Mouse (Mus musculus) CD4-positive, CD25-positive, alpha-beta regulatory T cell, adult 4 months (primary cell): Measurements from ENCODE around the gene Myo10. TPM values are rescaled to one million over a fixed set of nuclear protein-coding genes. Genes with fewer than 3 reads are reported as not detected.

Experiments used
- ATAC-seq: one replicate; pipeline ENCODE4 v1.8.0; 2017
- polyA plus RNA-seq, 2 experiments: library from polyadenylated mRNA; unstranded; fragments of 100-300 nt; shearing (Covaris generic); gene quantifications; one replicate each; pipeline ENCODE4 v1.2.1; 2017

Myo10 gene
- polyA plus RNA-seq, 2 experiments from 2014 or later = 0.30 to 0.75 TPM

DNA sequence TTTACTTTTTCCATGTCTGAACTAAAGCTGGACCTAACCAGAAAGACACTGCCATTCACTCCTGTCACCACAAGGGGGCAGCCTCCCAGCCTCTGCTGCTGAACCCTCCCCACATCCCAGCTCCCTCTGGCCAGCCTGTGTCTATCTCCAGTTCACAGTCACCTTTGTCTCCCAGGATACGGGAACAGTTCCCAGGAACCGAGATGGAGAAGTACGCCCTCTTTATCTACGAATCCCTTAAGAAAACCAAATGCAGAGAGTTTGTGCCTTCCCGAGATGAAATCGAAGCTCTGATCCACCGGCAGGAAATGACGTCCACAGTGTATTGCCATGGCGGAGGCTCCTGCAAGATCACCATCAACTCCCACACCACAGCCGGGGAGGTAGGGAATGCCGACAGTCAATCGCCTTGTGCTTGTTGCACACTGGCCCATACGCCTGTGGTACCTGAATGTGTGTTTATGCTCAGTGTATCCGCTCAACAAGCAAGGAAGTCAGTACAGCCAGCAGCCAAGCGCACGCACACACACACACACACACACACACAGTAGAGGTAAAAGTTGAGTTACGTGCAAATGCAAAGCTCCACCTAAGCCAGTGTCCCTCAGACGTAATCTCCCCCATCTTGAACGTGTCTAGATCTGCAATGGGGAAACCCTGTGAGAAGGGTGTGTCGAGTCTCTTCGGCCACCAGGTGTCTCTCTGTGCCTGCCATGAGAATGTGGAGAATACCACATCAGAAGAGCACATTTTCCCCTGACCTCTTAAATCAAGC, 183.2 kb downstream of the Myo10 start:
- peak; percentile 97 for ATAC-seq

DNA sequence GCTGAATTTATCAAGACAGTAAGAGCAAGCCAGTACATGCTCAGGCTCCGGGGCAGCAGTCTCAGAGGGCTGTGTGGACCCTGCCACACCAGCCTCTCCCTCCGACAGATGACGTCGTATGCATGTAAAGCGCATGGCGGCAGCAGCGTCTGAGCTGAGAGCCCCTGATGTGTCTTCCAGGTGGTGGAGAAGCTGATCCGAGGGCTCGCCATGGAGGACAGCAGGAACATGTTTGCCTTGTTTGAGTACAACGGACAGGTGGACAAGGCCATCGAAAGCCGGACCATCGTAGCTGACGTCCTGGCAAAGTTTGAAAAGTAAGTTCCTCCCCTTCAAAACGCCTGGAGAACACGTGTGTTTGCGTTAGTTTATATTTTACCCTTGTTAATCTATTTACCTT, 184.0 kb downstream of the Myo10 start:
- no peak for ATAC-seq

GRCm38 (mm10) chr15:25806878-25807277, 184.6 kb downstream of the Myo10 start:
- ATAC-seq = no peak

- no peak for ATAC-seq
Observed at GRCm38 (mm10) chr15:25808677-25809460, 186.5 kb downstream of the Myo10 start.

DNA sequence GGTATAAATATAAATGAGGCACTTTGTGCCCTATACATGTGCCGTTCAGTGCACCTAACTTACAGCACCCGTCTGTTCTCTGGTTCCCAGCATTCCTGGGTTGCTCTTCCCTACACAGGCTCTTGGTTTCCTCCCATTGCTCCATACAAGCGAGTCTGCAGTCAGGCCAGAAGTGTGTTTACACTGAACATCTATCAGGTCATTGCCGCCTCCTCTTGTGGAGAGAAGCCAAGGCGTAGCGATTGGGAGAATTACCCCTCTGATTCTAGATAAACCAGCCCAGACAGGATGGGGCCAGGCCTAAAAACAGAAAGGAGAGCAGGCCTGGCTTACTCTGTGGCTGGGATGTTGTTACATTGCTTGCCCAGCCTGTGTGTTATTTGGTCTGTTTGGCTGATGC, 187.3 kb downstream of the Myo10 start:
- no peak for ATAC-seq

- peak; percentile 76 for ATAC-seq
Observed at GRCm38 (mm10) chr15:25811834-25812250, 189.5 kb downstream of the Myo10 start.

DNA sequence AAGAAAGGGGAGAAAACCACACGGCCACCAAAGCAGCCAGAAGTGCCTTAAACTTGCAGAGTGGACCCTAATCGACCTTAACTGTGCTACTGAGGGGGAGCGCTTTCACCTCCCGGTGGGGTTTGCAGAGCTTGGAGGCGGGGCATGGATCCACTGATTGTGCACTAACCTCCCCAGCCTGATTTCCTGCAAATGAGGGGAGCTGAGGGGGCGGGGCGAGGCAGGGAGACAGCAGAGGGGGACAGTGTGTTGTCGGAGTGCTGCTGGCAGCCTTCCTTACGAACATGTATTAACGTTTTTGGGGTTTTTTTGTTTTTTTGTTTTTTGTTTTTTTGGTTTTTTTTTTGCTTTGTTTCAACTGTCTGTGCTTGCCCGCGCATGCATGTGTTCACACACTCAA, 190.2 kb downstream of the Myo10 start:
- peak; percentile 52 for ATAC-seq

GRCm38 (mm10) chr15:25814535-25814934, 192.2 kb downstream of the Myo10 start:
- no peak for ATAC-seq

DNA sequence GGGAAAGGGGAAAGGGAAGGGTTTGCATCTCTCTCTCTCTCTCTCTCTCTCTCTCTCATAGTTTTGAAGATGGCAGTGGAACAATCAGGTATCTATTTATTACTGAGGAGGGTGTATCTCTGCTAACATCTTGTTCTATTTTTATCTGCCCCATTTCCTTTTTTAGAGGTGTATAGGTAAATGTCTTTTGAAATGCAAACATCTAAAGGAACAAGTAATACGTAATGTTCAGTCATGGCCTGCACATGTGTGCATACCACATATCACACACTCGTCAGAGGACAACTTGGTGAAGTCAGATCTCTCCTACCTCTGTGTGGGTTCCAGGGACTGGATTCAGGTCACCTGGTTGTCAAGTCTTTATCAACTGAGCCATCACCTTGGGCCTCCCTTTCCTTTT, 194.9 kb downstream of the Myo10 start:
- peak; percentile 77 for ATAC-seq

DNA sequence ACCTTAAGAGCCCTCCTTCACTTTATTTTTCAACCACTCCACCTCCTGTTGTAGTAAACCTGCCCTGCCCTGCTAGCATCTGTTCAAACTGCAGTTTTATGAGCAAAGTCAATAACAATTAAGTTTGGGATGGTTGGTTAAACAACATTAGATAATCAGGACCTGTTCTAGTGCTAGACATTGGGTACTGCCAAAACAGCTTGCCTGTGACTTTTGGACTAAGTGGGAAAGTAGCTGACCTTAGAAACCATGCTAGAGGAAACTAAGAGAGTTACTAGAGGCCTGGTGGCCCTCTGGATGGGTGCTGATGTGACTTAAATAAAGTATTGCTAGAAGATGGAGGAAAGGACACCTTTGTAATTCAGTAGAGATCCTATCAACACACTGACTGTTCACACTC, 199.7 kb downstream of the Myo10 start:
- no peak for ATAC-seq

DNA sequence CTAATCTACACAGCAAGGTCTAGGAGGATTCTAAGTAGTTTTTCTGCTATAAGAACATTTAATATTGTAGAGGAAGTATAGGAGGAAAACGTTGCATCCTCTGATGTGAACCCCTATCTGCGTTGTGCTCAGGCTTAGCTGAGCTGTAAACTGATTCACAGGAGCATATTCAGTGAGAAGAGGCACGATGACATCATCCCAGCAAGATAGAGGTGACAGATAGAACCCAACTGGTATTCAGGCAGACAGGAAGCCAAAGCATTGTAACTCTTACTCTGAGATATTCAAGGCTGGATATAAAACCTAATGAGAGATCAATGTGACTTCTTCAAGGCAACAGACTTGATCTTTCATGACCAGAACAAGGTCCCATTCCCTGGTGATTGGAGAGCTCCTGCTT, 200.3 kb downstream of the Myo10 start:
- ATAC-seq = peak; percentile 88

DNA sequence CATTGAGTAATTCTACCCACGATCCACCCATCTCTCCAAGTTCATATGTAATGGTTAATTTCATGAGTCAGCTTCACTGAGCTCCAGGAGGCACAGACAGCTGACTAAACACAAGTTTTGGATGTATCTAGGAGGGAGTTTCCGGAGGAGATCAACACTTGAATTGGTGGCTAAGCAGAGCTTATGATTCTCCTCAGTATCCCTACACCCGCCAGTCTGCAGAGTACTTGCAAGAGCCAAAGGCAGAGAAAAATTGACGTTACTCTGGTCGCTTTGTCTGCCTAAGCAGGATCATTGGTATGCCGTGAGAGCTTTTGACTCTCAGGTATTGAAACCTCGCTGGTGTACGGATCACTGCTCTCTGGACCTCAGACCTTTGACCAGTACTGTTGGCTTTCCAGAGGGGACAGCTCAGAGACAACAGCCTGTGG, 204.2 kb downstream of the Myo10 start:
- ATAC-seq = no peak

- peak; percentile 89 for ATAC-seq
Observed at GRCm38 (mm10) chr15:25828464-25828863, 206.1 kb downstream of the Myo10 start.

DNA sequence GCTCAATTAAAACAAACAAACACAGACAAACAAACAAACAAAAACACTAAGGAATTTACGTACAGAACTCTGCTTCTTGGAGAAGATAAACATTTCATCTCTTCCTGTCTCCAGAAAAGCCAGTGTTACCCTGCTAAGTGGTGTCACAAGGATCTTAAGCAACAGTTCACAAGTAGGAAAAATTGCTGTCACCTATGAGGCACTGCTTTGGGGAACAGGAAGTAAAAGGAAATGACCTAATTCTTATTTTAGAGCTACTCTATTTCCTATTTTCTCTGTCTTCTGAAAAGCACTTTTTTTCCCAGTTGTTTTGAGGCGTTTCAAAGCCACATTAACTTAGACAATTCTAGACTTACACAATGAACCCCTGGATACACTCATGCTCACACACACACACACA, 208.1 kb downstream of the Myo10 start:
- peak; percentile 49 for ATAC-seq

DNA sequence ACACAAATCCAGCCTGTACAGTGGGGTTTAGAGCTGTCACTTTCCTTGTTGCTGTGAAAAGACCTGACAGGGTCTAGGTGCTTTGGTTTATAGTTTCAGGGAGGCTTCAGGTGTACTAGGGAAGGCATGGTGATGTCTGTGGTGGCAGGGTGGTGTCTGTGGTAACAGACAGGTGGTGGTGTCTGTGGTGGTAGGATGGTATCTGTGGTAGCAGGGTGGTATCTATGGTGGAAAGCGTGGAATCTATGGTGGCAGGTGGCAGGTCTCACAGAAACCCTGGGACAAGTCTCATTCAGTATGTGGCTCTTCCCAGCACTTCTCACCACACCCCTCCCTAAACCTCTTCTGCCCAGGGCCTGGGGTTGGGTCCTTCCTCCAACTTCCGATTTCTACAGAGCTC, 212.0 kb downstream of the Myo10 start:
- no peak for ATAC-seq

- no peak for ATAC-seq
Observed at GRCm38 (mm10) chr15:25834920-25835674, 212.8 kb downstream of the Myo10 start.

DNA sequence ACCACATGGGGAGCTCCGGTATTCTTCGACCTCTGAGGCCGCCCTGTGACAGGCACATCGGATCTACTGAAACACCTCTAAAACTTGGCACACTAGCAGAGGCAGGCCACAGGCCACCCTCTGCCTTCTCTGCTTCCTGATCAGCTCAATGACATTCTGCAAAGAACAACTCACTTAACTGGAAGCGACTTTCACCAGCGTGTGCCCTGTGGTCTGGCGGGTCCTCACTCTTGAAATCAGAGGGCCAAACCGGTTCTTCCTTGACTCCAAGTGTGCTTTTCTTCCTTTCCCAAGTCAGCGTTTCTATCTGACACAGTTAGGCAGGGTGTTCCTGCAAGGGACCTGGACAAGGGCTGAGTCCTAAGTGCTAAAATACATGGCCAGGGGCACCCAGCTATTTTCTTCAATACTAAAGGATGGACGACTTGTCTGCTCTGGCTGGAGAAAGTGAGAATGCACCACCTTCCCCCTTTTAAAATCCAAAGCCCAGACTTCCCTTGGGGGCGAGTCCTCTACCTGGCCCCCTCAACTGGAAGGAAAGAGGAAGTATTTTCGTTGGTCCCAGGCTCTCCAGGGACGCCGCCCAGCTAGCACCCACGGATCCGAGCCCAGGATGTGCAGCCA, 220.2 kb downstream of the Myo10 start:
- ATAC-seq = no peak

DNA sequence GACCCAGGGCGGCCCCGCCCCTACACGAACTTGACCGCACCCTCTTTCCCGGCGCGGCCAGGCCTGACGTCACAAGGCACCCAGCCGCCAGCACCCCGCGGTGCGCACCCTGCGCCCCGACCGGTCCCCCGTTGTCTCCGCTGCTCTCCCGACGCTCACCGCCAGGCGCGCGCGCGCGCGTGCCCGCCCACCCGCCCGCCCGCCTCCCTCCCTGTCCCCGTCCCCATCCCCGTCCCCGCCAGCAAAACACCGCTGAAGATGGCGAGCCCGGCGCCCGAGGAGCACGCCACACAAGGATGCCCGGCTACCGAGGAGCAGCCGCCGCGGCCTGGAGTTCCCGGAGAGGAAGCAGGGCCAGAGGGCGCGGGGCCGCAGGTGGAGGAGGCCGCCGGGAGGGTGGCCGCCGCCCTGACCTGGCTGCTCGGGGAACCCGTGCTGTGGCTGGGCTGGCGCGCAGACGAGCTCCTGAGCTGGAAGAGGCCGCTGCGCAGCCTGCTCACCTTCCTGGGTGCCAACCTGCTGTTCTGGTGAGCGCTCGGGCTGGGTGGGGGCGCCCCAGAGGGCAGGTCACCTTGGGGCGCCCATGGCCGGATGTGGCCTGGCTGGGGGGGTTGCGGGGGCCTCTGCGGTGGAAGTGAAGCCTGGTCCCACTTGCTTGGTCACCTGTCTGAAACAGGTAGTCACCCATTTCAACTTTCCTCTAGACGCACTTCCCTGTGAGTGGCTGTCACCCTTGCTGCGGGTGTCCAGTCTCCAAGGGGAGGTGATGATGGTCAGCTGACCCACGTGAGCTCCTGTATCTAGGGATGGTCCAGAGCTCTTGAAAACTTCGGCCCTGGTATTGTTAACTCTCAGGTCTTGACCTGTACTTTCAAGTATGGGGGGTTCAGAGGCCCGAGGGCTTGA, 221.0 kb downstream of the Myo10 start, which contains the start of gene Retreg1:
Gene Retreg1 (plus strand): TSS at position 95 of the 906 bp plus-strand sequence.
- peak; percentile 82 for ATAC-seq

DNA sequence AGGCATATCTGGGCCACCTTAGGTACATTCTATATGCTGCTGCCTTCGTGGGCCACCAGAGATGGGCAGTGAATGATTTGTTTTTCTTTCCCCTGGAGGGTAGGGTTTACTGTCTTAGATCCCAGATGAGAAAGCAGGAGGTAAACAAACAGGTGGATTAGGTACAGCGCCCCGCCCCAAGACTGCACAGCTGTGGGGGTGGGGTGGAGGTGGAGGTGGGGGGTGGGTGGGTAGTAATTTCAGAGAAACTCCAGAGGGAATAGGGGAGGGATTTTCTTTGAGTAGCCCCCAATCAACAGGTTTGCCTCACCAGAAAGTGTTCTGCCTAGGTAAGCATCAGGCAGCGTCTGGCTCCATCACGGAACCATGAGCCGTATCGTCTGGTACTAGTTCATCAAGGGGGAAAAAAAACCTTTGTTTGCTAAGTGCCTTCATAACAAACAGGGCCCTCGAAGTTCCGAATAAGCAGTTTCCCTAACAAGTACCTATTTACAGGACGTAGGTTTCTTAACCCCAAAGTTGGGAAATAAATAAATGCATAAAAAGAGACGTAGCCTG, 221.8 kb downstream of the Myo10 start:
- no peak for ATAC-seq

GRCm38 (mm10) chr15:25844771-25845170, 222.4 kb downstream of the Myo10 start:
- peak; percentile 29 for ATAC-seq

DNA sequence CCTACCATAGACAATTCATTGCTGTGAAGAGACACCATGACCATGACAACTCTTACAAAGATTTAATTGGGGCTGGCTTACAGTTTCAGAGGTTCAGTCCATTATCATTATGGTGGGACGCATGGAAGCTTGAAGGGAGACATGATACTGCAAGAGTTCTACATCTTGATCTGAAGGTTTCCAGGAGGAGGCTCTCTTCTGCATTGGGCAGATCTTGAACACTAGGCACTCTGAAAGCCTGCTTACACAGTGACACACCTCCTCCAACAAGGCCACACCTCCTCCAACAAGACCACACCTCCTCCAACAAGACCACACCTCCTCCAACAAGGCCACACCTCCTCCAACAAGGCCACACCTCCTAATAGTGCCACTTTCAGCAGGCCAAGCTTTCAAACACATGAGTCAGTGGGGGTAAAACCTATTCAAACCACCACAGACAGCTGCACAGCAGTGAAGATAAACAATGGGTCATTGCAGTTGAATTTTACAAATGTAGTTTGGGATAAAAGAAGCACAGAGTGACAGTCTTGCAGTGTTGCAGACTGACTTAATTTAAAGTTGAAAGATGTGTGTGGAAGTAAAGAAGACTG, 225.3 kb downstream of the Myo10 start:
- ATAC-seq = no peak
